Mouse (Mus musculus): Measurements from ENCODE around the gene Wdr4.
"Not testable (repeated sequence)": the region's sequence is repeated elsewhere in the genome, so short reads cannot be mapped to it uniquely, and the experiment has no call there.

- TF ChIP-seq CTCF, EP300 (IDR thresholded peaks at IDR 0.05): not testable (repeated sequence)
Observed at GRCm38 (mm10) chr17:31532331-31532730, 12.6 kb upstream of the Wdr4 start.
